Mouse (Mus musculus): ENCODE measurements around the gene Gtf3c3. TPM values are rescaled to one million over a fixed set of nuclear protein-coding genes. Genes with fewer than 3 reads are reported as not detected.

Gene Gtf3c3
- 10 to 100 TPM in 1 of 2 experiments, 1 to 10 TPM in 1; 9.2 to 12.5 TPM for total RNA-seq (2021)
- long read RNA-seq, experiment 1, full-length matches to known transcripts = 7 of 7 reads
- long read RNA-seq, experiment 1, partial matches to known transcripts = 0 of 7 reads
- long read RNA-seq, experiment 1, other reads (novel, unspliced or antisense) = 0 of 7 reads
- long read RNA-seq, experiment 2, full-length matches to known transcripts = 7 of 8 reads
- long read RNA-seq, experiment 2, partial matches to known transcripts = 0 of 8 reads
- long read RNA-seq, experiment 2, other reads (novel, unspliced or antisense) = 1 of 8 reads

GRCm38 (mm10) chr1:54438340-54439079 is at the start of gene Gtf3c3:
Gene Gtf3c3 (minus strand): TSS chr1:54438971.
- intact Hi-C loops (cut with DNase I; ENCODE audit: low total_unique reads) = no loop called here
- peak; percentile 77 for DNase-seq

GRCm38 (mm10) chr1:54484744-54485420 is 46.1 kb upstream of the Gtf3c3 start:
- intact Hi-C loops (cut with DNase I; ENCODE audit: low total_unique reads) = no loop called here
- no peak for DNase-seq

- intact Hi-C loops (cut with DNase I; ENCODE audit: low total_unique reads) = no loop called here
- no peak for DNase-seq
These were observed 41.7 kb upstream of the Gtf3c3 start for GRCm38 (mm10) chr1:54480491-54480890.

- intact Hi-C loops (cut with DNase I; ENCODE audit: low total_unique reads) = no loop called here
- DNase-seq = no peak
These were observed 29.9 kb upstream of the Gtf3c3 start for GRCm38 (mm10) chr1:54468662-54469061.

GRCm38 (mm10) chr1:54467366-54467765 is 28.6 kb upstream of the Gtf3c3 start:
- intact Hi-C loops (cut with DNase I; ENCODE audit: low total_unique reads) = no loop called here
- no peak for DNase-seq

- intact Hi-C loops (cut with DNase I; ENCODE audit: low total_unique reads) = no loop called here
- no peak for DNase-seq
These were observed 13.3 kb upstream of the Gtf3c3 start for GRCm38 (mm10) chr1:54452116-54452515.

- intact Hi-C loops (cut with DNase I; ENCODE audit: low total_unique reads) = no loop called here
- no peak for DNase-seq
These were observed 10.1 kb upstream of the Gtf3c3 start for GRCm38 (mm10) chr1:54448833-54449232.

- DNase-seq = no peak
- intact Hi-C loops (cut with DNase I; ENCODE audit: low total_unique reads) = no loop called here
These were observed 4.9 kb upstream of the Gtf3c3 start for GRCm38 (mm10) chr1:54443641-54444040.

GRCm38 (mm10) chr1:54439080-54439476 is 307 bp upstream of the Gtf3c3 start:
- no peak for DNase-seq
- intact Hi-C loops (cut with DNase I; ENCODE audit: low total_unique reads) = no loop called here

GRCm38 (mm10) chr1:54422195-54422750 is 16.5 kb downstream of the Gtf3c3 start:
- DNase-seq = no peak
- intact Hi-C loops (cut with DNase I; ENCODE audit: low total_unique reads) = no loop called here

- intact Hi-C loops (cut with DNase I; ENCODE audit: low total_unique reads) = no loop called here
- no peak for DNase-seq
These were observed 17.1 kb downstream of the Gtf3c3 start for GRCm38 (mm10) chr1:54421670-54422069.

- DNase-seq = no peak
- intact Hi-C loops (cut with DNase I; ENCODE audit: low total_unique reads) = no loop called here
These were observed 36.0 kb downstream of the Gtf3c3 start for GRCm38 (mm10) chr1:54402736-54403135.

GRCm38 (mm10) chr1:54384221-54384620 is 54.5 kb downstream of the Gtf3c3 start:
- DNase-seq = no peak
- intact Hi-C loops (cut with DNase I; ENCODE audit: low total_unique reads) = no loop called here

- DNase-seq = peak; percentile 47
- intact Hi-C loops (cut with DNase I; ENCODE audit: low total_unique reads) = no loop called here
These were observed 57.5 kb downstream of the Gtf3c3 start for GRCm38 (mm10) chr1:54380978-54381914.

- DNase-seq = no peak
- intact Hi-C loops (cut with DNase I; ENCODE audit: low total_unique reads) = no loop called here
These were observed 61.2 kb downstream of the Gtf3c3 start for GRCm38 (mm10) chr1:54377506-54378051.

GRCm38 (mm10) chr1:54356566-54356965 is 82.2 kb downstream of the Gtf3c3 start:
- peak; percentile 9 for DNase-seq
- intact Hi-C loops (cut with DNase I; ENCODE audit: low total_unique reads) = no loop called here

GRCm38 (mm10) chr1:54355485-54355884 is 83.3 kb downstream of the Gtf3c3 start:
- no peak for DNase-seq
- intact Hi-C loops (cut with DNase I; ENCODE audit: low total_unique reads) = no loop called here

GRCm38 (mm10) chr1:54354786-54355185 is 84.0 kb downstream of the Gtf3c3 start:
- no peak for DNase-seq
- intact Hi-C loops (cut with DNase I; ENCODE audit: low total_unique reads) = no loop called here
